Mouse (Mus musculus): ENCODE data around the gene Nhp2.

DNA sequence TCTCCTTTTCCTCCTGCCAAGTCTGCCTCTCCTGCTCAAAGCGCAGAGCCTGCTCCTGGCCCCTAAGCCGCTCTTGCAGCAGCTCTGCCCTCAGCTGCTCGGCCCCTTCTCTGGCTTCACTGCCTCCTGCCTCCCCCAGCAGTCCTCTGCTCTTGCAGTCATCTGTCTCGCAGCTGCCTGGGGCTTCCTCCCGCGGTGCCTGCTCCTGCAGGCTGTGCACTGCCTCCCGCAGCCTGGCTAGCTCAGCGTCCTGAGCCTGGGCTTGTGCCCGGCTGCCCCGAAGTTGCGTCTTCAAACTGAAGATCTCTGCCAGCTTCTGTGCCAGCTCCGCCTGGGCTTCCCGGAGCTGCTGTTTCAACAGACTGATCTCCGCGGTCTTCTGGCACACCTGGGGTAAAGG lies 24.2 kb downstream of the Nhp2 start:
- no peak for TF ChIP-seq POLR2A (IDR thresholded peaks at IDR 0.05; ENCODE audit: low read depth, low read length)
- no peak for TF ChIP-seq CTCF (IDR thresholded peaks at IDR 0.05; ENCODE audit: borderline replicate concordance, insufficient read depth, low read length)

Measured in embryonic fibroblast, embryonic 13.5 days (primary cell).